8 mouse cellular contexts compared by ENCODE assay signal in genomic region chr3:20154531-20155367, GRCm38 (mm10). TPM values are rescaled to one million over a fixed set of nuclear protein-coding genes. Genes with fewer than 3 reads are reported as not detected.
DNase-seq lines count a peak whose midpoint lies in the region; ATAC-seq lines count a peak whose summit lies in the region.

Gyg (minus strand) TSS chr3:20155317.

- peak within 1 kb of the TSS; percentile 61 for H3K4me2 ChIP-seq in heart, embryonic 14.5 days (ENCODE audit: low read length)
- peak within 1 kb of the TSS; percentile 82 for H3K4me2 ChIP-seq in liver, embryonic 15.5 days
- peak within 1 kb of the TSS; percentile 94 for H3K4me2 ChIP-seq in neural tube, embryonic 11.5 days (ENCODE audit: low read depth)
- peak within 1 kb of the TSS; percentile 83 for H3K4me2 ChIP-seq in stomach, embryonic 16.5 days (ENCODE audit: low read depth, low read length)

- peak within 1 kb of the TSS; percentile 98 for H3K4me3 ChIP-seq in brown adipose tissue, adult 24 weeks (ENCODE audit: insufficient read depth, low read depth, low read length)
- H3K4me3 ChIP-seq in forebrain, embryonic 10.5 days, result peak within 1 kb of the TSS; percentile 79
- peak within 1 kb of the TSS; percentile 94 to 95 for H3K4me3 ChIP-seq in heart, embryonic 14.5 days (ENCODE audit: control insufficient read depth in 1 of 2, insufficient read depth in 1 of 2, low read depth in 1 of 2, low read length in 2 of 2)
- H3K4me3 ChIP-seq in liver, embryonic 15.5 days (replicated peaks), result peak within 1 kb of the TSS; percentile 64
- H3K4me3 ChIP-seq in neural tube, embryonic 11.5 days (ENCODE audit: low read depth, low read length), result peak within 1 kb of the TSS; percentile 53
- peak within 1 kb of the TSS; percentile 76 for H3K4me3 ChIP-seq in stomach, embryonic 16.5 days (replicated peaks; ENCODE audit: low read length)

- H3K27me3 ChIP-seq in forebrain, embryonic 10.5 days (ENCODE audit: poor library complexity, severe bottlenecking), result no peaks in the 10 kb centered on the region
- no peaks in the 10 kb centered on the region for H3K27me3 ChIP-seq in heart, embryonic 14.5 days (ENCODE audit: control insufficient read depth, insufficient read depth, low read length)
- H3K27me3 ChIP-seq in liver, embryonic 15.5 days, result no peaks in the 10 kb centered on the region
- no peaks in the 10 kb centered on the region for H3K27me3 ChIP-seq in neural tube, embryonic 11.5 days (ENCODE audit: control insufficient read depth, insufficient read depth, low read length)
- H3K27me3 ChIP-seq in stomach, embryonic 16.5 days (ENCODE audit: control insufficient read depth, insufficient read depth, low read length), result no peaks in the 10 kb centered on the region

- peaks cover 7% of the 10 kb centered on the region; the same call in 1 of the 2 replicates for H3K4me1 ChIP-seq in brown adipose tissue, adult 24 weeks (ENCODE audit: control insufficient read depth, insufficient read depth, insufficient read length, low read length)
- peaks cover 22% of the 10 kb centered on the region for H3K4me1 ChIP-seq in forebrain, embryonic 10.5 days
- peaks cover 0 to 16% of the 10 kb centered on the region in 2 experiments; a peak in 2 of 4 replicates for H3K4me1 ChIP-seq in heart, embryonic 14.5 days (ENCODE audit: control insufficient read depth in 2 of 2, insufficient read depth in 2 of 2, low read length in 2 of 2)
- peaks cover 23% of the 10 kb centered on the region for H3K4me1 ChIP-seq in liver, embryonic 15.5 days (replicated peaks)
- H3K4me1 ChIP-seq in neural tube, embryonic 11.5 days (ENCODE audit: control insufficient read depth, insufficient read depth, low read length), result no peaks in the 10 kb centered on the region
- peaks cover 8% of the 10 kb centered on the region; the same call in 1 of the 2 replicates for H3K4me1 ChIP-seq in stomach, embryonic 16.5 days (ENCODE audit: control insufficient read depth, insufficient read depth, low read length)

- ATAC-seq in heart, embryonic 14.5 days (ENCODE audit: insufficient number of reproducible peaks, insufficient read depth, low FRiP score, low read depth), result peak; percentile 94
- peak; percentile 88 for ATAC-seq in liver, embryonic 15.5 days (ENCODE audit: insufficient read depth)
- ATAC-seq in neural tube, embryonic 11.5 days (ENCODE audit: insufficient read depth, low FRiP score, low TSS enrichment), result peak; percentile 96
- ATAC-seq in stomach, embryonic 16.5 days (ENCODE audit: insufficient read depth, low FRiP score), result peak; percentile 92

- DNase-seq in CD4-positive, CD25-positive, alpha-beta regulatory T cell, adult 2 months (ENCODE audit: low read depth, low spot score), result peak; percentile 76
- DNase-seq in forebrain, embryonic 10.5 days (ENCODE audit: extremely low spot score, low spot score), result peak; percentile 59
- peak; percentile 75 for DNase-seq in kidney, postnatal 10 days
- peak; percentile 65 for DNase-seq in neural tube, embryonic 11.5 days (ENCODE audit: low spot score)

- H3K36me3 ChIP-seq in forebrain, embryonic 10.5 days (replicated peaks), result peaks cover 3% of the 10 kb centered on the region; the same call in 1 of the 2 replicates
- H3K36me3 ChIP-seq in heart, embryonic 14.5 days (ENCODE audit: control insufficient read depth, insufficient read depth, low read length), result peaks cover 30% of the 10 kb centered on the region
- H3K36me3 ChIP-seq in liver, embryonic 15.5 days (replicated peaks), result 0 out of 2 replicates have a peak, but pooled peaks cover 3% of the 10 kb centered on the region
- H3K36me3 ChIP-seq in neural tube, embryonic 11.5 days (ENCODE audit: control insufficient read depth, insufficient read depth, low read length), result no peaks in the 10 kb centered on the region
- H3K36me3 ChIP-seq in stomach, embryonic 16.5 days (ENCODE audit: control insufficient read depth, insufficient read depth, low read length), result no peaks in the 10 kb centered on the region

- peak within 1 kb of the TSS; percentile 99 for H3K9ac ChIP-seq in heart, embryonic 14.5 days (ENCODE audit: low read length)
- peak within 1 kb of the TSS; percentile 56 for H3K9ac ChIP-seq in liver, embryonic 15.5 days
- peak within 1 kb of the TSS; percentile 64 for H3K9ac ChIP-seq in neural tube, embryonic 11.5 days (ENCODE audit: low read length)
- H3K9ac ChIP-seq in stomach, embryonic 16.5 days (ENCODE audit: low read length), result peak within 1 kb of the TSS; percentile 89

- 1% methylated on average over 73 of the region's 73 CpGs for WGBS in forebrain, embryonic 10.5 days
- whole genome bisulfite sequencing in heart, embryonic 14.5 days, result 1% methylated on average over 73 of the region's 73 CpGs
- WGBS in liver, embryonic 15.5 days (ENCODE audit: insufficient replicate concordance), result under 1% methylated on average over 73 of the region's 73 CpGs
- WGBS in neural tube, embryonic 11.5 days, result under 1% methylated on average over 67 of the region's 73 CpGs
- under 1% methylated on average over 73 of the region's 73 CpGs for WGBS in stomach, embryonic 16.5 days

- peak within 1 kb of the TSS; percentile 81 for H3K27ac ChIP-seq in brown adipose tissue, adult 24 weeks (replicated peaks; ENCODE audit: low read depth, low read length)
- H3K27ac ChIP-seq in forebrain, embryonic 10.5 days, result peak within 1 kb of the TSS; percentile 87
- H3K27ac ChIP-seq in heart, embryonic 14.5 days (replicated peaks in 1 of 2; ENCODE audit: control insufficient read depth in 1 of 2, insufficient read depth in 1 of 2, low read depth in 2 of 2, low read length in 2 of 2), result peak within 1 kb of the TSS; percentile 90 to 96
- peak within 1 kb of the TSS; percentile 34 for H3K27ac ChIP-seq in liver, embryonic 15.5 days (replicated peaks)
- no peak within 1 kb of the TSS for H3K27ac ChIP-seq in neural tube, embryonic 11.5 days (ENCODE audit: low read depth, low read length)
- H3K27ac ChIP-seq in stomach, embryonic 16.5 days (ENCODE audit: low read length), result peak within 1 kb of the TSS; percentile 58

- peaks cover 11% of the 10 kb centered on the region; the same call in 1 of the 2 replicates for H3K9me3 ChIP-seq in forebrain, embryonic 10.5 days
- H3K9me3 ChIP-seq in heart, embryonic 14.5 days (ENCODE audit: control insufficient read depth, low read length), result peaks cover 8% of the 10 kb centered on the region
- 0 out of 2 replicates have a peak, but pooled peaks cover 4% of the 10 kb centered on the region for H3K9me3 ChIP-seq in liver, embryonic 15.5 days (replicated peaks)
- no peaks in the 10 kb centered on the region for H3K9me3 ChIP-seq in neural tube, embryonic 11.5 days (ENCODE audit: control insufficient read depth, low read length)
- no peaks in the 10 kb centered on the region for H3K9me3 ChIP-seq in stomach, embryonic 16.5 days (replicated peaks; ENCODE audit: control insufficient read depth, low read length)

RNA-seq across cellular contexts. Expression of gene Gyg, which starts in this region (rescaled TPM):
- polyA plus RNA-seq in brown adipose tissue, adult 24 weeks (2012; ENCODE audit: insufficient read depth, insufficient read length, missing spikeins), result 134 and 170 TPM in 2 replicates
- 38.6 and 47.0 TPM in 2 replicates for polyA plus RNA-seq in forebrain, embryonic 10.5 days (2016; fragmentation: Nextera tagmentation; extraction: Ambion mirVana)
- 778 and 797 TPM in 2 replicates for polyA plus RNA-seq in heart, embryonic 14.5 days (2014; fragmentation: Nextera tagmentation; extraction: Ambion mirVana)
- 18.5 and 20.0 TPM in 2 replicates for polyA plus RNA-seq in liver, embryonic 15.5 days (2015; fragmentation: Nextera tagmentation; extraction: Ambion mirVana)
- 32.5 and 34.5 TPM in 2 replicates for polyA plus RNA-seq in neural tube, embryonic 11.5 days (2014; fragmentation: Nextera tagmentation; extraction: Ambion mirVana)
- polyA plus RNA-seq in stomach, embryonic 16.5 days (2015; fragmentation: Nextera tagmentation; extraction: Ambion mirVana), result 52.5 TPM in 2 replicates
